Mouse (Mus musculus): ENCODE results near the gene Gfod1. TPM values are rescaled to one million over a fixed set of nuclear protein-coding genes. Genes with fewer than 3 reads are reported as not detected.
A peak's percentile ranks its signal among the peaks of the same experiment; 100 is the strongest.

Gene Gfod1
- 1.8 and 2.3 TPM in 2 replicates for polyA plus RNA-seq (2015; fragmentation: Nextera tagmentation; extraction: Ambion mirVana)

GRCm38 (mm10) chr13:43304018-43304431 is at the start of gene Gfod1:
TSS of gene Gfod1 (minus strand) at chr13:43304172.
- Histone ChIP-seq H3K36me3 (no peaks in the 10 kb centered on the region), H3K4me3 (peak within 1 kb of the TSS; percentile 70), H3K9ac (replicated peaks) (peak within 1 kb of the TSS; percentile 78), H3K27ac (replicated peaks) (peak within 1 kb of the TSS; percentile 89), H3K4me2 (replicated peaks) (peak within 1 kb of the TSS; percentile 88), H3K4me1 (peaks cover 40% of the 10 kb centered on the region), H3K9me3 (no peaks in the 10 kb centered on the region), H3K27me3 (no peaks in the 10 kb centered on the region)
- ATAC-seq (replicated peaks), result peak; percentile 96
- under 1% methylated on average over 53 of the region's 53 CpGs for WGBS

- Histone ChIP-seq H3K4me2 (replicated peaks) (no peak overlapping the region), H3K27me3 (no peaks in the 10 kb centered on the region), H3K9ac (replicated peaks) (no peak overlapping the region), H3K36me3 (no peaks in the 10 kb centered on the region), H3K9me3 (no peaks in the 10 kb centered on the region), H3K4me3 (no peak overlapping the region), H3K4me1 (no peaks in the 10 kb centered on the region), H3K27ac (replicated peaks) (no peak overlapping the region)
- 60% methylated on average over 4 of the region's 4 CpGs for WGBS
- ATAC-seq (replicated peaks), result no peak
These were observed 49.4 kb upstream of the Gfod1 start for GRCm38 (mm10) chr13:43353356-43353755.

GRCm38 (mm10) chr13:43350489-43351169 is 46.7 kb upstream of the Gfod1 start:
- Histone ChIP-seq H3K9me3 (no peaks in the 10 kb centered on the region), H3K4me3 (no peak overlapping the region), H3K27ac (replicated peaks) (no peak overlapping the region), H3K27me3 (no peaks in the 10 kb centered on the region), H3K4me2 (replicated peaks) (no peak overlapping the region), H3K9ac (replicated peaks) (no peak overlapping the region), H3K4me1 (no peaks in the 10 kb centered on the region), H3K36me3 (no peaks in the 10 kb centered on the region)
- WGBS, result 82% methylated on average over 9 of the region's 9 CpGs
- no peak for ATAC-seq (replicated peaks)

- H3K9me3 ChIP-seq, result no peaks in the 10 kb centered on the region
- H3K36me3 ChIP-seq, result no peaks in the 10 kb centered on the region
- ATAC-seq (replicated peaks), result no peak
- WGBS, result 82% methylated on average over 8 of the region's 8 CpGs
- no peak overlapping the region for H3K27ac ChIP-seq (replicated peaks)
- no peaks in the 10 kb centered on the region for H3K27me3 ChIP-seq
- H3K9ac ChIP-seq (replicated peaks), result no peak overlapping the region
- H3K4me1 ChIP-seq, result no peaks in the 10 kb centered on the region
- H3K4me3 ChIP-seq, result no peak overlapping the region
- no peak overlapping the region for H3K4me2 ChIP-seq (replicated peaks)
These were observed 45.4 kb upstream of the Gfod1 start for GRCm38 (mm10) chr13:43349376-43349775.

- Histone ChIP-seq H3K4me2 (replicated peaks) (no peak overlapping the region), H3K27me3 (no peaks in the 10 kb centered on the region), H3K27ac (replicated peaks) (no peak overlapping the region), H3K9me3 (no peaks in the 10 kb centered on the region), H3K9ac (replicated peaks) (no peak overlapping the region), H3K4me1 (no peaks in the 10 kb centered on the region), H3K4me3 (no peak overlapping the region), H3K36me3 (no peaks in the 10 kb centered on the region)
- no peak for ATAC-seq (replicated peaks)
These were observed 42.9 kb upstream of the Gfod1 start for GRCm38 (mm10) chr13:43346825-43347224.

GRCm38 (mm10) chr13:43338632-43339031 is 34.7 kb upstream of the Gfod1 start:
- H3K4me2 ChIP-seq (replicated peaks), result no peak overlapping the region
- H3K4me3 ChIP-seq, result no peak overlapping the region
- ATAC-seq (replicated peaks), result no peak
- WGBS, result 41% methylated on average over 4 of the region's 4 CpGs
- no peaks in the 10 kb centered on the region for H3K9me3 ChIP-seq
- no peaks in the 10 kb centered on the region for H3K4me1 ChIP-seq
- H3K27me3 ChIP-seq, result no peaks in the 10 kb centered on the region
- no peak overlapping the region for H3K9ac ChIP-seq (replicated peaks)
- no peaks in the 10 kb centered on the region for H3K36me3 ChIP-seq
- H3K27ac ChIP-seq (replicated peaks), result no peak overlapping the region

GRCm38 (mm10) chr13:43338001-43338400 is 34.0 kb upstream of the Gfod1 start:
- Histone ChIP-seq H3K9me3 (no peaks in the 10 kb centered on the region), H3K27me3 (no peaks in the 10 kb centered on the region), H3K4me3 (no peak overlapping the region), H3K36me3 (no peaks in the 10 kb centered on the region), H3K27ac (replicated peaks) (no peak overlapping the region), H3K4me1 (no peaks in the 10 kb centered on the region), H3K9ac (replicated peaks) (no peak overlapping the region), H3K4me2 (replicated peaks) (no peak overlapping the region)
- no peak for ATAC-seq (replicated peaks)
- WGBS, result 93% methylated on average over 8 of the region's 8 CpGs

GRCm38 (mm10) chr13:43336425-43337221 is 32.7 kb upstream of the Gfod1 start:
- WGBS, result 85% methylated on average over 12 of the region's 12 CpGs
- no peaks in the 10 kb centered on the region for H3K27me3 ChIP-seq
- H3K4me2 ChIP-seq (replicated peaks), result no peak overlapping the region
- H3K4me1 ChIP-seq, result no peaks in the 10 kb centered on the region
- no peaks in the 10 kb centered on the region for H3K9me3 ChIP-seq
- no peak for ATAC-seq (replicated peaks)
- H3K27ac ChIP-seq (replicated peaks), result no peak overlapping the region
- H3K9ac ChIP-seq (replicated peaks), result no peak overlapping the region
- no peaks in the 10 kb centered on the region for H3K36me3 ChIP-seq
- H3K4me3 ChIP-seq, result no peak overlapping the region

- H3K27ac ChIP-seq (replicated peaks), result no peak overlapping the region
- no peak overlapping the region for H3K4me2 ChIP-seq (replicated peaks)
- no peaks in the 10 kb centered on the region for H3K9me3 ChIP-seq
- H3K4me3 ChIP-seq, result no peak overlapping the region
- no peaks in the 10 kb centered on the region for H3K27me3 ChIP-seq
- no peaks in the 10 kb centered on the region for H3K36me3 ChIP-seq
- no peak for ATAC-seq (replicated peaks)
- 51% methylated on average over 7 of the region's 7 CpGs for WGBS
- no peaks in the 10 kb centered on the region for H3K4me1 ChIP-seq
- no peak overlapping the region for H3K9ac ChIP-seq (replicated peaks)
These were observed 28.6 kb upstream of the Gfod1 start for GRCm38 (mm10) chr13:43332591-43332990.

GRCm38 (mm10) chr13:43331721-43332444 is 27.9 kb upstream of the Gfod1 start:
- Histone ChIP-seq H3K4me3 (no peak overlapping the region), H3K27ac (replicated peaks) (no peak overlapping the region), H3K9me3 (no peaks in the 10 kb centered on the region), H3K9ac (replicated peaks) (no peak overlapping the region), H3K4me1 (no peaks in the 10 kb centered on the region), H3K27me3 (no peaks in the 10 kb centered on the region), H3K4me2 (replicated peaks) (no peak overlapping the region), H3K36me3 (no peaks in the 10 kb centered on the region)
- WGBS, result 74% methylated on average over 11 of the region's 11 CpGs
- ATAC-seq (replicated peaks), result no peak

- 78% methylated on average over 1 of the region's 1 CpGs for WGBS
- Histone ChIP-seq H3K27ac (replicated peaks) (no peak overlapping the region), H3K4me1 (no peaks in the 10 kb centered on the region), H3K9me3 (no peaks in the 10 kb centered on the region), H3K4me2 (replicated peaks) (no peak overlapping the region), H3K9ac (replicated peaks) (no peak overlapping the region), H3K36me3 (no peaks in the 10 kb centered on the region), H3K27me3 (no peaks in the 10 kb centered on the region), H3K4me3 (no peak overlapping the region)
- ATAC-seq (replicated peaks), result no peak
These were observed 21.5 kb upstream of the Gfod1 start for GRCm38 (mm10) chr13:43325427-43325826.

GRCm38 (mm10) chr13:43321492-43321891 is 17.5 kb upstream of the Gfod1 start:
- no peaks in the 10 kb centered on the region for H3K4me1 ChIP-seq
- WGBS, result 71% methylated on average over 2 of the region's 2 CpGs
- no peak overlapping the region for H3K27ac ChIP-seq (replicated peaks)

More at GRCm38 (mm10) chr13:43321492-43321891, 17.5 kb upstream of the Gfod1 start:
- H3K27me3 ChIP-seq, result no peaks in the 10 kb centered on the region
- H3K9me3 ChIP-seq, result no peaks in the 10 kb centered on the region
- no peak for ATAC-seq (replicated peaks)
- H3K4me3 ChIP-seq, result no peak overlapping the region
- H3K36me3 ChIP-seq, result no peaks in the 10 kb centered on the region
- H3K9ac ChIP-seq (replicated peaks), result no peak overlapping the region
- no peak overlapping the region for H3K4me2 ChIP-seq (replicated peaks)

Data from forebrain, embryonic 15.5 days (tissue).